Mouse (Mus musculus): ENCODE results near the gene Gabra1. TPM values are rescaled to one million over a fixed set of nuclear protein-coding genes. Genes with fewer than 3 reads are reported as not detected.

Gabra1 gene
- polyA plus RNA-seq (2012; ENCODE audit: insufficient read depth, insufficient read length, missing spikeins): not detected in 2 replicates

DNA sequence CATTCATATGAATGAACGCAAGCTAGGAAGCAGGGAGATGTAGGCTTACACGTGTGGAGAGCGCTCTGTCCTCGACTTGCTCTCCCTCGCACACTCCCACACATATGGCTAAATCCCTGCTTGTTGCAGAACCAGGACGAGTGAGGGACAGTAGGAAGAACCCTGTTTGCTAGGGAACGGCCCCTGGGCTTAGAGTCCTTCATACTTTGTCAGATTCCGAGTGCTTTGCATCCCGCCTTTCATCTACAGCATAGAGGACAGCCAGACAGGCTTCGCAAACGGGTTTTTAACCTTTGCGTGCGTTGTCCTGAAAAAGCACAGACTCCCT lies at the start of gene Gabra1:
Gene Gabra1 (minus strand): TSS at position 106 of the 328 bp plus-strand sequence.
- Histone ChIP-seq H3K4me3 (ENCODE audit: insufficient read depth, low read length) (peak within 1 kb of the TSS; percentile 14; the same call in 1 of the 2 replicates), H3K4me1 (ENCODE audit: control insufficient read depth, insufficient read depth, low read length) (no peaks in the 10 kb centered on the region), H3K27ac (ENCODE audit: insufficient read depth, low read depth, low read length) (no peak within 1 kb of the TSS)
- no peak for TF ChIP-seq CTCF (IDR thresholded peaks at IDR 0.05; ENCODE audit: low read depth, low read length)
- TF ChIP-seq POLR2A (IDR thresholded peaks at IDR 0.05; ENCODE audit: borderline replicate concordance, low read depth, low read length): no peak

DNA sequence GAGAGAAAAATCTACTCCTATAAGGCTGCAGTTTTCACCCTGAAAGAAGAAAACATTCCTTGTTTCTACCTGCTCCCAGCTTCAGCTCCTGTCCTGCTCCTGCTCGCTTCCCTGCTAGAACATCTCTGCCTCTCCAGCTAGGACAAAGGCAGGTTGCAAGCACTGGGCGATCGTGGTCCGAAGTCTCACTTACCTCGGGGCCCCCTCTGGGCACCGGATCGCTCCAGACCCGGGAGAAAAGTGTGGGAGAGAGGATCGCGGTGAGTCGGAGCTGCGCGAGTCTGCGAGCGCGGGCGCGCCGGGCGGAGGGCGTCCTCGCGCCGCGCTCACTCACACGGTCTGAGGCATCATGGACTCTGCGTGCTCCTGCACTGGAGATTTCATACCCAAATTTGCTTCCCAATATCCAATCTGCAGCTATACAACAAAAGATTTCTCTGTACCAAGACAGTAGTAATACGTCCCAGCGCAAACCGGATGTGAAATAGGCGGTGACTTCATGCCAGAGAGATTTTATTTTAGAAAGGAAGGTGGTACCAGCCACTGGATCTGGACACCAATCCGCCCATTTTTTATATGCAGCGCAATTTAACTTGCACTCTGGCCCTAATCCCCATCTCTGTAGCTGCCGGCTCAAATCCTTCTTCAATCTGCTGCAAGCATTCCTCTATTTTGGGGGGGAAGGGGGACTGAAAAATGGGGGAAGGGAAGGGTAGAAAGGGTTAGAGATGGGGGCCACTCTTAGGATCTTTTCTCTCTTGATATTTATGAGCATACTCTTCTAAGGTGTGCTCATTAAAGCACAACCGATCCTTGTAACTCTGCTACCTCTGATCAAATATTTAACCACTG lies 531 bp downstream of the Gabra1 start:
- Histone ChIP-seq H3K4me3 (ENCODE audit: insufficient read depth, low read length) (peak overlapping the region; percentile 14; the same call in 1 of the 2 replicates), H3K27ac (ENCODE audit: insufficient read depth, low read depth, low read length) (no peak overlapping the region), H3K4me1 (ENCODE audit: control insufficient read depth, insufficient read depth, low read length) (no peaks in the 10 kb centered on the region)
- no peak for TF ChIP-seq POLR2A (IDR thresholded peaks at IDR 0.05; ENCODE audit: borderline replicate concordance, low read depth, low read length)
- no peak for TF ChIP-seq CTCF (IDR thresholded peaks at IDR 0.05; ENCODE audit: low read depth, low read length)

DNA sequence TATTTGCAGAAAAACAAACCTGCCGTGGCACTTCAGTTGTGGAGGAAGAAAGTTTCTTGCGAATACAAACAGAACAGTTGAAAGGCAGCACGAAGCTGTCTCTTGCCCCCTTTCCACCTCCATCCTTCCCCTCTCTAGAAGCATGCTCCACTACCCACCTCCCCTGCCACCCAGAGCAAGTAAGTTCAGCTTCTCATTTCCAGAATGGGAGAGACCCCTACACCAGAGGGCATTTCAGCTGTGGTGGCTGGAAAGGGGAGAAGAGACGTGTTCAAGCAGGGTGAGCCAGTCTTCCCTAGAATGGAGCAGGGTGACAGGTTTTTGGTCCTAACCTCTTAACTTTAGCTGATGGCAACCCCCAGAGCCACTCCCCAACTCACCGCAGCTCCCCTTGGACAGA lies 1.3 kb downstream of the Gabra1 start:
- no peaks in the 10 kb centered on the region for H3K4me1 ChIP-seq (ENCODE audit: control insufficient read depth, insufficient read depth, low read length)
- no peak overlapping the region for H3K27ac ChIP-seq (ENCODE audit: insufficient read depth, low read depth, low read length)
- TF ChIP-seq CTCF (IDR thresholded peaks at IDR 0.05; ENCODE audit: low read depth, low read length) (no peak), POLR2A (IDR thresholded peaks at IDR 0.05; ENCODE audit: borderline replicate concordance, low read depth, low read length) (no peak)
- H3K4me3 ChIP-seq (ENCODE audit: insufficient read depth, low read length): no peak overlapping the region

DNA sequence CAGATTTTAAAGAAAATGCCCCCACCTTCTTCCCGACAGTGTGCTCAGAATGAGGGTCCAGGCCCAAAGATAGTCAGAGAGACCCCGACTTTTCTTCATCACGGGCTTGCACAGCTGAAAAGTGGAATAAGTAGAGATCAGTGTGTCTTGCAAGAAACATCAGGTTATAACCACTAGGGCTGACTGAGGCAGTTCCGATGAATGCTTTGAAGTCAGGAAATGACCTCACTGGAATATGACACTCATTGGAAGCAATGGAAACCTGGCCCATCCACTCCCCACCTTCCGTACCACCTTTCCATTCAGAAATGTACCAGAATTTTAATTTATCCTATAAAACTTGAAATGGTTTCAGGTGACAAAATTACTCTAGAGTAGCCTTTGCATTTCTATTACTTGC lies 3.2 kb downstream of the Gabra1 start:
- Histone ChIP-seq H3K4me1 (ENCODE audit: control insufficient read depth, insufficient read depth, low read length) (no peaks in the 10 kb centered on the region), H3K27ac (ENCODE audit: insufficient read depth, low read depth, low read length) (no peak overlapping the region), H3K4me3 (ENCODE audit: insufficient read depth, low read length) (no peak overlapping the region)
- TF ChIP-seq CTCF (IDR thresholded peaks at IDR 0.05; ENCODE audit: low read depth, low read length) (no peak), POLR2A (IDR thresholded peaks at IDR 0.05; ENCODE audit: borderline replicate concordance, low read depth, low read length) (no peak)

DNA sequence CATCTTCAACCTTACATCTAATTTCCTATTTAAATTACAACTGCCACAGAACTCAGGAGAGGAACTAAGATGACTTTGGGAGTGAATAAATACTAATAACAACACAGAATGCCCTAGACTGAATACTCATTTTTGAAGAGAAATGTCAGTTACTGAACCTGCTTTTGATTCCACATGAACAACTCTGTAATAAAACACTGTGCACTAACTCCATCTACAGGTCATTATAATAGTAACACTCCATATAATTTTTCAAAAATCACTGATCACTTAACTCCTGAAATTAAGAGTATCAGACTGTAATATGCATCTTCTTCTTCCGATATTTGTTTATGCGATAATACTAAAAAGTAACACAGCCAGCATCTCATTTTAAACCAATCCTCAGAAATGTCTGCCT lies 4.4 kb downstream of the Gabra1 start:
- H3K27ac ChIP-seq (ENCODE audit: insufficient read depth, low read depth, low read length): no peak overlapping the region
- no peak overlapping the region for H3K4me3 ChIP-seq (ENCODE audit: insufficient read depth, low read length)
- no peak for TF ChIP-seq POLR2A (IDR thresholded peaks at IDR 0.05; ENCODE audit: borderline replicate concordance, low read depth, low read length)
- no peak for TF ChIP-seq CTCF (IDR thresholded peaks at IDR 0.05; ENCODE audit: low read depth, low read length)
- H3K4me1 ChIP-seq (ENCODE audit: control insufficient read depth, insufficient read depth, low read length): no peaks in the 10 kb centered on the region

DNA sequence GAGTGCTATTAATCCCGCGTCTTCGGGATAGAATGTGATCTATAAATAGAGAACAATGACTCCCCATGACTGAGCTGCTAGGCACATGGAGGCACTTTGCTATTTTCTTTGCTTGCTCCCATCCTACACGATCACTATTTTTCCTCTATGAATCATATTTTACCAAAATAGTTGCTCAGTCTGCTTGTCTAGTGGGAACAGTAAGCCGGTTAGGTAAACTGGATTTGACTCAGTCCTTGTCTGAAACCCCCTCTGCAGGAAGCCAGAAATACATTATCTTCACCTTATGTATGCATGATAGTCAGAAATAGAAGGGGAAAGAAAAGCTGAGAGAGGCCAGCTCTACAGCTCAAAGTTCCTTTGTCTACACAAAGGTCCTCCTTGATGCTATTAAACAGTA lies 31.3 kb downstream of the Gabra1 start:
- no peak overlapping the region for H3K4me3 ChIP-seq (ENCODE audit: insufficient read depth, low read length)

DNA sequence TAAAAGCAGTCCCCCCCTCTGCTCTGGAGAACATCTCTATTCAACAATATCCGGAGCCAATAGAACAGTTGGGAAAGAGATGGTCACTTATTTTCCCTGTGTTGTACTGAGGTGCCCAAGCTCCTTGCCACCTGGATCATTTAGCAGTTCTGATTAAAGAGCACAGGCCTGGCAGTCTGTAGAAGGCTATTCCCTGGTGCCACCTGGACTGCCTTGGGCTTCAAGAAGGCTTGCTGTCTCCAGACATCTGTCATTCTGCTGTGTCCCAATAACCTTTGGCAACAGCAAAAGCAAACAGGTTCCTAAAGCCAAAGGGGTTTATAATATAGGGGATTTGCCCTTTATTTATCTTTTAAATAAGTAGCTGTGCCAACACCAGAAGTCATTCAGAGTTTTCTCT lies 65.8 kb downstream of the Gabra1 start:
- TF ChIP-seq CTCF (IDR thresholded peaks at IDR 0.05; ENCODE audit: low read depth, low read length) (no peak), POLR2A (IDR thresholded peaks at IDR 0.05; ENCODE audit: borderline replicate concordance, low read depth, low read length) (no peak)
- Histone ChIP-seq H3K27ac (ENCODE audit: insufficient read depth, low read depth, low read length) (no peak overlapping the region), H3K4me1 (ENCODE audit: control insufficient read depth, insufficient read depth, low read length) (no peaks in the 10 kb centered on the region), H3K4me3 (ENCODE audit: insufficient read depth, low read length) (no peak overlapping the region)

More for the DNA sequence above, 31.3 kb downstream of the Gabra1 start:
- no peak overlapping the region for H3K27ac ChIP-seq (ENCODE audit: insufficient read depth, low read depth, low read length)
- no peaks in the 10 kb centered on the region for H3K4me1 ChIP-seq (ENCODE audit: control insufficient read depth, insufficient read depth, low read length)
- no peak for TF ChIP-seq CTCF (IDR thresholded peaks at IDR 0.05; ENCODE audit: low read depth, low read length)
- no peak for TF ChIP-seq POLR2A (IDR thresholded peaks at IDR 0.05; ENCODE audit: borderline replicate concordance, low read depth, low read length)

DNA sequence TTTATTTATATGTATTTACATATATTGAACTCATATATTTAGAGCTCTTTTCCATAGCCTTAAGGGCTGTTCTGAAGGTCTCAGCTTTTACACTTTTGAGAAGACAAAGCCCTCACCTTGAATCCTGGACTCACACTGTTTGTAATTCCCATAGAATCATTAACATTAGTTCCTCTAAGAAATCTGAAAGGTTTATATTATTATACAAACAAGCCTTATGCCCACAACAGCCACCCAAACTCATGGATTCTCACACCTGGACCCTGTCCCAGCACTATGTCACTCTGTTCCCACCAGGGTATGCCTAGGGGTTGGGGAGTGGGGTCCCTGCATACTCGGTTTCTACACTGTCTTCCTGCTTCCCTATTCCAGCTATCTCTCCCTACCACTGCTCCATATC lies 72.7 kb downstream of the Gabra1 start:
- H3K4me1 ChIP-seq (ENCODE audit: control insufficient read depth, insufficient read depth, low read length): no peaks in the 10 kb centered on the region
- H3K27ac ChIP-seq (ENCODE audit: insufficient read depth, low read depth, low read length): no peak overlapping the region
- TF ChIP-seq POLR2A (IDR thresholded peaks at IDR 0.05; ENCODE audit: borderline replicate concordance, low read depth, low read length): no peak
- TF ChIP-seq CTCF (IDR thresholded peaks at IDR 0.05; ENCODE audit: low read depth, low read length): no peak
- no peak overlapping the region for H3K4me3 ChIP-seq (ENCODE audit: insufficient read depth, low read length)

DNA sequence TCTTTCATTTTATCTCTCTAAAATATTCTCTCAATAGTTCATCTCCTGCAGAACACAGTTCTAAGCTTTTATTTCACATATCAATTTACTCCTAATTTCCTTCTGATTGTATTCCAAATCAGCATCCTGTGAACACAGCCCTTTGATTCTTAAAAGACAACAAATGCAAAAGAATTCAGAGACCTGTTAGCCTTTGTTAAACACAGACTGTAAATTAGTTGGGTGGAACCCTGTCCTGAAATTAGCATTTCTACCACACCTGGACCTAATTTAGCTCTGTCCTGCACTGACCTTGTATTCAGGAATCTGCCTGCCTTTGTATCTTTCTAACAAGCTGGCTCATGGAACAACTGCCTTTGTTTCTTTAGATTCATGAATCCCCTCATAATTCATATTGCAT lies 73.1 kb downstream of the Gabra1 start:
- Histone ChIP-seq H3K27ac (ENCODE audit: insufficient read depth, low read depth, low read length) (no peak overlapping the region), H3K4me3 (ENCODE audit: insufficient read depth, low read length) (no peak overlapping the region), H3K4me1 (ENCODE audit: control insufficient read depth, insufficient read depth, low read length) (no peaks in the 10 kb centered on the region)
- TF ChIP-seq POLR2A (IDR thresholded peaks at IDR 0.05; ENCODE audit: borderline replicate concordance, low read depth, low read length) (no peak), CTCF (IDR thresholded peaks at IDR 0.05; ENCODE audit: low read depth, low read length) (no peak)

DNA sequence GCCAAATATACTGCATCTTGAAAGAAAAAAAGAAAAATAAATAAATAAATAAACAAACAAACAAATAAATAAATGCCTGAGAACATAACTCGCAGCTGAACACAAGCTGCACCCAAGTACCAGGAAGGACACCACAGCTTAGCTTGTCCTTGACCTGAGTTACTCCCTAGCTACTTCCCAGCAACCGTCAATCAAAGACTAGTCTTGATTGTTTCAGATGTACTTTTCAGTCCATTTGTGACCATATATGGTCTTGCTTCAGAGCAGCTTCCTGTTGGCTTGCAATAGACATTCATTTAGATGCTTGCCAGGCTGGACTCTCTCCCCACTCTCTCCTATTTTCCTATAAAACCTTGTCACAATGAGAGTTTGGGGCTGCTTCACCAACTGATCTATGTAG lies 87.2 kb downstream of the Gabra1 start:
- no peak overlapping the region for H3K4me3 ChIP-seq (ENCODE audit: insufficient read depth, low read length)
- no peaks in the 10 kb centered on the region for H3K4me1 ChIP-seq (ENCODE audit: control insufficient read depth, insufficient read depth, low read length)
- TF ChIP-seq CTCF (IDR thresholded peaks at IDR 0.05; ENCODE audit: low read depth, low read length): no peak
- TF ChIP-seq POLR2A (IDR thresholded peaks at IDR 0.05; ENCODE audit: borderline replicate concordance, low read depth, low read length): no peak
- no peak overlapping the region for H3K27ac ChIP-seq (ENCODE audit: insufficient read depth, low read depth, low read length)

Other genes with a start within 250 kb of the Gabra1 start
- not detected in 2 replicates for gene Gabrg2, start 182.1 kb downstream of the Gabra1 start, polyA plus RNA-seq (2012; ENCODE audit: insufficient read depth, insufficient read length, missing spikeins)
- not detected in 2 replicates for gene Gabra6, start 138.1 kb upstream of the Gabra1 start, polyA plus RNA-seq (2012; ENCODE audit: insufficient read depth, insufficient read length, missing spikeins)
- gene Gabrb2, start 236.8 kb upstream of the Gabra1 start, polyA plus RNA-seq (2012; ENCODE audit: insufficient read depth, insufficient read length, missing spikeins): not detected in 2 replicates

Measured in bone marrow macrophage, adult 2 months (primary cell).